Mouse (Mus musculus) lung, postnatal 4 days (tissue): ENCODE data around the gene Krtap15.

Source experiments
- DNase-seq, 2 experiments: peaks; one replicate each; pipeline ENCODE4 v3.0.0; 2021

Gene Krtap15

DNA sequence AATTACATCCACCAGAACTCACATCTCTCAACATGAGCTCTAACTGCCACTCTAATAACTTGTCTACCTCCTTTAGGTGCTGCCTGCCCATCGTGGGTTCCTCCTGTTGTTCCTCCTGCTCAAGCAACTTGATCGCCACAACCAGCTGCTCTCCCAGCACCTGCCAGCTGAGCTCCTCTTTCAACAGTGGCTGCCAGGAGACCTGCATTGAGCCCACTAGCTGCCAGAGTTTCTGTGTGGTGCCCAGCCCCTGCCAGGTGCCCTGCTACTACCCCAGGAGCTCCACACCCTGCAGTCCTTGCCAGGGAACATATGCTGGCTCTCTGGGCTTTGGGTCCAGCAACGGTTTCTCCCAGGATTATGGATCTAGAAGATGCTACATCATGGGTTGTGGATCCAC lies at the start of gene Krtap15:
Gene Krtap15 (plus strand): TSS at position 150 of the 400 bp plus-strand sequence.
- DNase-seq = no peak

DNA sequence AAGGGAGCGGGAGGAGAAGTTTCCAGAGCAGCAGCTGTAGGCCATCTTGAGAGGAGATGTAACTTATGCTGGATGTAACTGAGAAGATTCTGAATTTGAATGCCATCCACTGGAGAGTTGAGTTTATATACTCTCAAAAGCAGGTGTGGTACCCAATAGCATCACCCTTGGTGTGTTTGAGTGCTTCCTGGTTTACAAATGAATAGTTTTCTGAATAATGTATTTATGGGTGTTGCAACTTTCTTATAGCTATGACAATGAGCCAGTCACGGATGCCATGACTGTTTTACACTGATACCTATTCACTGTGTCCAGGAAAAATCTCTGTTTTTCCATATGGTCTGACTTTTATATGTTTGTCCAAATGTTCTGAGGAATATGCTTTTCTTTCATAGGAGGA lies 45.9 kb upstream of the Krtap15 start, which contains the start of gene 2310057N15Rik:
Gene 2310057N15Rik (minus strand): TSS at position 101 of the 400 bp plus-strand sequence.
- no peak for DNase-seq

GRCm38 (mm10) chr16:88777596-88777995 lies 42.4 kb upstream of the Krtap15 start, which contains the start of gene Gm5965:
Gene Gm5965 (plus strand): TSS chr16:88777896.
- no peak for DNase-seq

GRCm38 (mm10) chr16:88786786-88787185 lies 33.2 kb upstream of the Krtap15 start:
- DNase-seq = no peak

DNA sequence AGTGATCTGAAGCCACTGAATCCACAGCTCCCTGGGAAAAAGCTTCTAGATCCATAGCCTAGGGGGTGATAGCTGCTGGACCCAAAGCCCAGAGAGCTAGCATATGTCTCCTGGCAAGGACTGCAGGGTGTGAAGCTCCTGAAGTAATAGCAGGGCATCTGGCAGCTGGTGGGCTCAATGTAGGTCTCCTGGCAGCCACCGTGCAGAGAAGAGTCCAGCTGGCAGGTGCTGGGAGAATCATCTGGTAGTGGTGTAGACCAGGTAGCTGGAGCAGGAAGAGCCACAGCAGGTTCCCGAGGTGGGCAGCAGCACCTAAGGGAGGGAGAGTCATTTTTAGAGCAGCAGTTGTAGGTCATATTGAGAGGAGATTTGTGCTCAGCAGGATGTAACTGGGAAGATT lies 8.2 kb upstream of the Krtap15 start, which contains the start of gene Gm20741:
Gene Gm20741 (minus strand): TSS at position 394 of the 400 bp plus-strand sequence.
- no peak for DNase-seq

- no peak for DNase-seq
These were observed 3.7 kb downstream of the Krtap15 start for GRCm38 (mm10) chr16:88823736-88824135.

- DNase-seq = no peak
These were observed 6.2 kb downstream of the Krtap15 start, which contains the start of gene Krtap14 for GRCm38 (mm10) chr16:88826095-88826652. Gene Krtap14 (minus strand): TSS chr16:88826145.

DNA sequence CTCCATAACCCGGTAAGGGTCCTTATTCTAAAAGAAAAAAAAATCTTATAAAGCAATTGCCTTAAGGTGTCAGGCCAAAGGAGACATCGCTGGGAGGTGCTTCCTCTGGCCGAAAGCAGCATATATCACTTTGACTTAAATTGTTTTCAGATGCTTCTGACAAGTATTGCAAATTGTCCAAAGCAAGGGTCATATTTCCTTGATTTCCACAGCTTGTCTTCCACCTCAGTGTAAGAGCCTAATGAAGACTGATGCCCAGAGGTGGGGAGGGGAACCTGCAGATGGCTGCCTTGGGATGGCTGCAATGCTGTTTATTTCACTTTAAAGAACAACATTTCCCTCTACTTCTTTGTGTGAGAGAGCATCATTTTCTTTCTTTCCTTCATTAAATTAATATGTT lies 7.0 kb downstream of the Krtap15 start:
- DNase-seq = no peak

- DNase-seq = no peak
These were observed 27.3 kb downstream of the Krtap15 start for GRCm38 (mm10) chr16:88847363-88847762.

GRCm38 (mm10) chr16:88848558-88848957 lies 28.5 kb downstream of the Krtap15 start:
- DNase-seq = no peak

DNA sequence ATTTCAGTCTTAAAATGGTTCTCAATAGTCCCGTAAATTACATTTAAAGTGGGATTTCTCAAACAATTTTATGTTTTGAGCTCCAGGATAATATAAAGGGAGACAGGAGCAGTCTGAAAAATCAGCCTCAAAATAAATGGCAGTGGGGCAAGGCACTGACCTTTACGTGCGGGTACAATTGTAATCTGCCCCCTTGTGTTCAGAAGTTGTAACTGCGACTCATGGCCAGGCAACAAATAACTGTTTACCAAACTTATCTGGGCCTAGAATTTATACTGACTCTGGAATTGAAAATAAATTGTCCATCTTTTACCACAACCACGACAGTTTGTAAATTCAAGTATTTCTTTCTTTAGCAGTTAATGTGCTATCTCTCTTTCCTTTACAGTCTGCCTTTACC lies 31.4 kb downstream of the Krtap15 start:
- DNase-seq = no peak

- DNase-seq = no peak
These were observed 44.9 kb downstream of the Krtap15 start for GRCm38 (mm10) chr16:88864887-88865407.

DNA sequence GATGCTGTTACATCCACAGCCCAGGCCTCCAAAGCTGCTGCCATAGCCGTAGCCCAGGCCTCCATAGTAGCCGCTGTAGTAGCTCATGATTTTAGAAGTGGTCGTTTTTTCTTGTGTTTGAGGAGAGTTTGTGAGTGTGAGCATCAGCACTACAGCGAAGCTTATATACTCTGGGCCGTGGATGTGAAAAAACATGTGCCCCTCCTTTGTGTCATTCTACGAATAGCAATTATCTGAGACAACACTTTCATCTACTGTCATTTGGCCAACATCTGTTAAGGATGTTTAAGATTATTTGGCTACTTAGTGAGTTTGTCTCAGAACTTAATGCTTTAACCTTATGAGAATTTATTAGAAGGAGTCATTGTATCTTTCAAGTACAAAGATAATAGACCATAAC lies 49.3 kb downstream of the Krtap15 start, which contains the start of gene Krtap19-1:
Gene Krtap19-1 (minus strand): TSS at position 101 of the 400 bp plus-strand sequence.
- no peak for DNase-seq

GRCm38 (mm10) chr16:88874169-88874568 lies 54.2 kb downstream of the Krtap15 start, which contains the start of gene Krtap19-2:
Gene Krtap19-2 (minus strand): TSS chr16:88874269.
- no peak for DNase-seq

DNA sequence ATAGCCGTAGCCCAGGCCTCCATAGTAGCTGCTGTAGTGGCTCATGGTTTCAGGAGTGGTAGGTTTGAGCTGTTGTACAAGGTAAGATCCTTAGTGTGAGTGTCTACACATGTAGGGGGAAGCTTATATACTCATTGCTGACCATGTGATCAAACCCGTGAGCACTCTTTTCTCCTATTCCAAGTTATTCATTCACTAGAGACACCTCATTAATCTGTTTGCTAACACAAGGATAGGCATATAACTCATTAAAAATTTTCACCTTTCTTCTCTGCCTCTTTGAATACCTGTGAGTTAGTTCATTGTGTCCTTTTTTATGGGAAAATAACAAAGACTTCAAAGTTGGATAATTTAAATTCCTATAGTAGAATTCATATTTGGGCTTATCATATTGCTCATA lies 57.9 kb downstream of the Krtap15 start, which contains the start of gene Krtap19-3:
Gene Krtap19-3 (minus strand): TSS at position 101 of the 400 bp plus-strand sequence.
- no peak for DNase-seq
